Mouse (Mus musculus): ENCODE measurements at regions not wholly inside any gene's neighbourhood (a gene's known extent, or its start where the extent isn't known, plus 50 kb on each side); places are given as distances from the start of the nearest gene placed in this dataset.

DNA sequence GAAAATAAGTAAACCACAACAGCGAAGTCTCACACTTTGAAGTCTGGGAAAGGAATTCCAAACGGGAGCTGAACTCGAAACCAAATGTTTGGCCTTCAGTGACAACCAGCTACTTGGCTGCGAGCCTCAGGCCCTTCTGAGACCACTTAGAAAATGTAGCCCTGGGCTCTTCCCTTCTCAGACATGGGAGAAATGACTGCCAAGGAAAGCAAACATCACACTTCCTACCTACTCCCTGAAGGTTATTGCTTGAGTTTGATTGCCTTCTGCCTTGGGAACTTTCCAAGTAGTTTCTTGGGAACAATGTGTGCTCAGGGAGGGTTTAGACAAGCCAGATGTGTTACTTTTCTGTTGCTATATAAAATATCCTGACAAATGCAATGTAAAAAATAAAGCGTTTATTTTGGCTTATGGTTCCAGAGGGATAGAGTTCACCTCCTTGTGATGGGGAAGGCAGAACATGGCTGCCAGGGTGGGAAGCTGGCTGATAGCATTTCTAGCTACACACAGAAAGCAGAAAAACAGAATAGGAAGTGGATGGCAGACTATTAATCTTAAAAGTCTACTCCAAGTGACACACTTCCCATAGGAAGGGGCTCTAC is 194.8 kb upstream of the Rack1 start:
- no peaks in the 10 kb centered on the region for H3K36me3 ChIP-seq (ENCODE audit: control insufficient read depth, insufficient read depth, low read length)
- H3K9ac ChIP-seq (ENCODE audit: low read length), result no peak overlapping the region
- no peak for TF ChIP-seq CTCF (IDR thresholded peaks at IDR 0.05; ENCODE audit: low read depth)
- no peak for TF ChIP-seq EP300 (optimal IDR thresholded peaks at IDR 0.05)
- 14% methylated on average over 5 of the region's 5 CpGs for WGBS
- no peaks in the 10 kb centered on the region for H3K4me1 ChIP-seq (replicated peaks; ENCODE audit: control insufficient read depth, insufficient read depth)
- no peaks in the 10 kb centered on the region for H3K9me3 ChIP-seq (ENCODE audit: control insufficient read depth, low read length)
- H3K27ac ChIP-seq (replicated peaks), result no peak overlapping the region
- no peaks in the 10 kb centered on the region for H3K27me3 ChIP-seq (ENCODE audit: control insufficient read depth, insufficient read depth, low read length)
- no peak for ATAC-seq (ENCODE audit: low FRiP score, low TSS enrichment)
- DNase-seq (ENCODE audit: low spot score), result no peak
- no peak overlapping the region for H3K4me3 ChIP-seq (ENCODE audit: low read depth, low read length)
- H3K4me2 ChIP-seq (replicated peaks; ENCODE audit: low read depth), result no peak overlapping the region

DNA sequence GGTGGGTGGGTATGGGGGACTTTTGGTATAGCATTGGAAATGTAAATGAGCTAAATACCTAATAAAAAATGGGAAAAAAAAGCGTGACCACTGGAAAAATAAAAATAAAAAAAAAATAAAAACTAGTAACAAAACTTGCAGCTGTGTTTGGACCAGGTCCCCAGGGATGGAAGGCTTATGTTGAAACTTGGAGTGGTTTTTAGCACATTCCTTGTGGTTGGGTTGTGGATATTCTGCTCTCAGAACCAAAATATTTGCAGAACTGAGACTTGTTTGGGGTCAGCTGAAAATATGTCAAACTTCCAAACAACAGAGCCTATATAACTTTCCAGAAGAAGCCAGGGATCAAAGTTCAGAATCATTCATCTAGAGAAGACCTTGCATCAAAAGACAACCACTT is 199.0 kb upstream of the Rack1 start:
- H3K9me3 ChIP-seq (ENCODE audit: control insufficient read depth, low read length), result no peaks in the 10 kb centered on the region
- WGBS, result 77% methylated on average over 1 of the region's 1 CpGs
- ATAC-seq (ENCODE audit: low FRiP score, low TSS enrichment), result no peak

DNA sequence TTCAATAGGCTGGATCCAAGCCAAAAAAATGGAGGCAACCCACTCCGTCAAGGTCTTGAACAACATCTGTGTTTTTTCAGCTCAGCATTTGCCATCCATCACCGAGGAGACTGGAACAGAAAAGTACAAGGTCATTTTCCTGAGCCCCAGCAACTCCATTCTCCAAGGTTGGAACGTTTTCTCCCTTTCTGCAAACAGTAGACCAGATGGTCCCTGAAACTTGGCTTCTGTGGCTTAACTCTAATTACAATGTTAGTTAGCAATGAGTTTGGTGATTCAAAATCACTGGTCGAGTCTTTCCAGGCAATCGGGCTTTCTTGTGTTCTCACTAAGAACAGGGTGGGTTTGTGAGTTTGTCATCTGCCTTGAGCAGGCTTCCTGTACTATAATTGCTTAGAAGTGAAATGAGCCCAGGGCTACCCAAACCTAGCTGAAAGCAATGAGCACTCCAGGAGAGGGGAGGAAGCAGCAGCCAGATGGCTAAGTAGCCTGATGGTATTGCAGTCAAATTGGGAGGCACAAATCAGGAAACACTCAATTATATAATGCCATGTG is 200.5 kb upstream of the Rack1 start:
- Histone ChIP-seq H3K9me3 (ENCODE audit: control insufficient read depth, low read length) (no peaks in the 10 kb centered on the region), H3K36me3 (ENCODE audit: control insufficient read depth, insufficient read depth, low read length) (no peaks in the 10 kb centered on the region), H3K4me3 (ENCODE audit: low read depth, low read length) (no peak overlapping the region), H3K27me3 (ENCODE audit: control insufficient read depth, insufficient read depth, low read length) (no peaks in the 10 kb centered on the region), H3K9ac (ENCODE audit: low read length) (no peak overlapping the region), H3K4me2 (replicated peaks; ENCODE audit: low read depth) (no peak overlapping the region), H3K27ac (replicated peaks) (no peak overlapping the region), H3K4me1 (replicated peaks; ENCODE audit: control insufficient read depth, insufficient read depth) (no peaks in the 10 kb centered on the region)
- DNase-seq (ENCODE audit: low spot score) (no peak), ATAC-seq (ENCODE audit: low FRiP score, low TSS enrichment) (no peak)
- 34% methylated on average over 5 of the region's 5 CpGs for WGBS
- no peak for TF ChIP-seq EP300 (optimal IDR thresholded peaks at IDR 0.05)
- TF ChIP-seq CTCF (IDR thresholded peaks at IDR 0.05; ENCODE audit: low read depth), result no peak

More for the DNA sequence above, 199.0 kb upstream of the Rack1 start:
- Histone ChIP-seq H3K4me1 (replicated peaks; ENCODE audit: control insufficient read depth, insufficient read depth) (no peaks in the 10 kb centered on the region), H3K4me3 (ENCODE audit: low read depth, low read length) (no peak overlapping the region), H3K27me3 (ENCODE audit: control insufficient read depth, insufficient read depth, low read length) (no peaks in the 10 kb centered on the region), H3K27ac (replicated peaks) (no peak overlapping the region), H3K9ac (ENCODE audit: low read length) (no peak overlapping the region), H3K4me2 (replicated peaks; ENCODE audit: low read depth) (no peak overlapping the region), H3K36me3 (ENCODE audit: control insufficient read depth, insufficient read depth, low read length) (no peaks in the 10 kb centered on the region)
- TF ChIP-seq CTCF (IDR thresholded peaks at IDR 0.05; ENCODE audit: low read depth) (no peak), EP300 (optimal IDR thresholded peaks at IDR 0.05) (no peak)
- no peak for DNase-seq (ENCODE audit: low spot score)

DNA sequence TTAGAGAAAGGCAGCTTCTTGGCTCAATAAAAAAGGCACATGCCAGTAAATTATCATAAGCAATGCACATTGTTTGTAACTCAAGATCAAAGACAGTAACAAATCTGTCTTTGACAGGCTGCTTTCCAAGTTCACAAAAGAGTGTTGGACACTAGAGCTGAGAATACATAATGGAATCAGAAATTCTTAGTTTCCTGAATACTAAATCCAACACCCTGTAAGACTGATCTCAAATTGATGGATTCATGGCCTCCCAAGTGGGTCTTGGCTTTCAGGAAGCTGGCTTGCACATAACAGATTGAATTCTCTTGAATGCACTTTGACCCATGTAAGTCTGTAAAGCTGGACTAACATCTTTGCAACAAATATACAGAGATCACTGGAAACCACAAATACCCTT is 201.1 kb upstream of the Rack1 start:
- Histone ChIP-seq H3K36me3 (ENCODE audit: control insufficient read depth, insufficient read depth, low read length) (no peaks in the 10 kb centered on the region), H3K9me3 (ENCODE audit: control insufficient read depth, low read length) (no peaks in the 10 kb centered on the region), H3K27ac (replicated peaks) (no peak overlapping the region), H3K27me3 (ENCODE audit: control insufficient read depth, insufficient read depth, low read length) (no peaks in the 10 kb centered on the region), H3K4me1 (replicated peaks; ENCODE audit: control insufficient read depth, insufficient read depth) (no peaks in the 10 kb centered on the region), H3K4me2 (replicated peaks; ENCODE audit: low read depth) (no peak overlapping the region), H3K9ac (ENCODE audit: low read length) (no peak overlapping the region), H3K4me3 (ENCODE audit: low read depth, low read length) (no peak overlapping the region)
- DNase-seq (ENCODE audit: low spot score), result no peak
- no peak for ATAC-seq (ENCODE audit: low FRiP score, low TSS enrichment)
- TF ChIP-seq CTCF (IDR thresholded peaks at IDR 0.05; ENCODE audit: low read depth) (no peak), EP300 (optimal IDR thresholded peaks at IDR 0.05) (no peak)

DNA sequence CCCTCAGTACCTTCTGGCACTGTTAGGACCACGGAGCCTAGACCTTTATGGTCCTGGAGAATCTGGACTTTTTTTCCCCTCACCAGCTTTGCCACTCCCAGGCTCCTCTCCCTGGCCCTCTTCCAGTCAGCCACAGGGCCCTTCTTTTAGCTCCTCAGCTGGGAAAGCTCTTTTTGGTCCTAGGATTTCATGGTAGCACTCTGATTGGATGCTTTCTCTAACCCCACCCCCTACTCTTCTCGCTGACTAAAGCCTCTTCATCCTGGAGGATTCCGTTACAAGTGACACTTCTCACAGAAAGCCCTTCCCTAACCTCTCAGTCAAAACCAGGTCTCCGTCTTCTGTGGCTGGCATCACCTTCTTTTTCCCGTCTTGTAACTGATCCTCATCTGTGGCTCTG is 205.7 kb upstream of the Rack1 start:
- no peak overlapping the region for H3K27ac ChIP-seq (replicated peaks)
- TF ChIP-seq EP300 (optimal IDR thresholded peaks at IDR 0.05), result no peak
- TF ChIP-seq CTCF (IDR thresholded peaks at IDR 0.05; ENCODE audit: low read depth), result no peak
- no peaks in the 10 kb centered on the region for H3K4me1 ChIP-seq (replicated peaks; ENCODE audit: control insufficient read depth, insufficient read depth)
- H3K9me3 ChIP-seq (ENCODE audit: control insufficient read depth, low read length), result no peaks in the 10 kb centered on the region
- DNase-seq (ENCODE audit: low spot score), result no peak
- H3K4me2 ChIP-seq (replicated peaks; ENCODE audit: low read depth), result no peak overlapping the region
- H3K9ac ChIP-seq (ENCODE audit: low read length), result no peak overlapping the region
- no peak overlapping the region for H3K4me3 ChIP-seq (ENCODE audit: low read depth, low read length)
- no peaks in the 10 kb centered on the region for H3K36me3 ChIP-seq (ENCODE audit: control insufficient read depth, insufficient read depth, low read length)
- 26% methylated on average over 5 of the region's 5 CpGs for WGBS
- ATAC-seq (ENCODE audit: low FRiP score, low TSS enrichment), result no peak
- H3K27me3 ChIP-seq (ENCODE audit: control insufficient read depth, insufficient read depth, low read length), result no peaks in the 10 kb centered on the region

DNA sequence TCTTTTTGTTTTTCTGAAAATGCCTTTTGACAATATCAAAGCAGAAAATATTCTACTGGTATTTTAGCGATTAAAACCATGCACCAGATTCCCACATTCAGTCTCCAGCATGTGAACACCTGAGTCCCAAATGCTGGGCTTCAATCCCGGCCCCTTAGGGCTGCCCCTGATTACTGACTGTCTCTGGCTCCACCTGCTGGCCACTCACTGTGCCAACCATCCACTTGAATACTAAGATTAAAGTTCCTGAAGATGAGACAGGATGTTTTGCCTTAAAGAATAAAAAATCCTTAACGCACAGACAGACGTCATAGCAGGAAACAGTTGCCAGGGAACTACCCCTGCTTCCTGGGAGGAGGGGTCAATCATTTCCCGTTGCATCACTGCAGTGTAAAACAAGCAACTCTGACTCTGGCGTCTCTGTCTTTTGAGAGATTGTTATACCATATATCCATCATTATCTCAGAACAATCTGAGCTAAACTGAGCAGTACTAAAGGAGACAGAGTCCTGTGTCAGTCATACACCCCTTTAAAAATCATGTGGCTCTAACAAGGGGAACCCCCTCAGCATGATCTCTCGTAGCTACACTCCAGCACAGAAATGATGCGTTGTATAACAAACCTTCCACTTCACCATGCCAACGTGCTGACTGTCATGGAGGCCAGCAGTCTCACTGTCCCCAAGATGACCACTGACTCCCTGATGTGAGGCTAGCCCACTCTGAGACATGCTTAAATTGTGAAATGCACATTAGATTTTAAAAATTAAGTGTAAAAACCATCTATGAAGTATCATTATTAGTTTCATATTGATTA is 211.1 kb upstream of the Rack1 start:
- Histone ChIP-seq H3K4me1 (replicated peaks; ENCODE audit: control insufficient read depth, insufficient read depth) (no peaks in the 10 kb centered on the region), H3K4me2 (replicated peaks; ENCODE audit: low read depth) (no peak overlapping the region), H3K9me3 (ENCODE audit: control insufficient read depth, low read length) (no peaks in the 10 kb centered on the region), H3K36me3 (ENCODE audit: control insufficient read depth, insufficient read depth, low read length) (no peaks in the 10 kb centered on the region), H3K27ac (replicated peaks) (no peak overlapping the region), H3K9ac (ENCODE audit: low read length) (no peak overlapping the region), H3K27me3 (ENCODE audit: control insufficient read depth, insufficient read depth, low read length) (no peaks in the 10 kb centered on the region), H3K4me3 (ENCODE audit: low read depth, low read length) (no peak overlapping the region)
- DNase-seq (ENCODE audit: low spot score), result peak; percentile 60
- ATAC-seq (ENCODE audit: low FRiP score, low TSS enrichment), result no peak
- TF ChIP-seq CTCF (IDR thresholded peaks at IDR 0.05; ENCODE audit: low read depth), result peak; percentile 91
- TF ChIP-seq EP300 (optimal IDR thresholded peaks at IDR 0.05), result no peak
- 29% methylated on average over 9 of the region's 9 CpGs for WGBS

Data from stomach, postnatal 0 days (tissue).